Mouse (Mus musculus): Measurements from ENCODE around the gene Lipe.

- TF ChIP-seq GATA1 (IDR thresholded peaks at IDR 0.05; ENCODE audit: low read length) = no peak
- TF ChIP-seq TAL1 (IDR thresholded peaks at IDR 0.05; ENCODE audit: low read length) = no peak
These were observed 23.9 kb upstream of the Lipe start for GRCm38 (mm10) chr7:25422286-25422841.
